Mouse (Mus musculus): Measurements from ENCODE around the gene Cacnb4.
A peak's percentile ranks its signal among the peaks of the same experiment; 100 is the strongest.

Cacnb4 gene

DNA sequence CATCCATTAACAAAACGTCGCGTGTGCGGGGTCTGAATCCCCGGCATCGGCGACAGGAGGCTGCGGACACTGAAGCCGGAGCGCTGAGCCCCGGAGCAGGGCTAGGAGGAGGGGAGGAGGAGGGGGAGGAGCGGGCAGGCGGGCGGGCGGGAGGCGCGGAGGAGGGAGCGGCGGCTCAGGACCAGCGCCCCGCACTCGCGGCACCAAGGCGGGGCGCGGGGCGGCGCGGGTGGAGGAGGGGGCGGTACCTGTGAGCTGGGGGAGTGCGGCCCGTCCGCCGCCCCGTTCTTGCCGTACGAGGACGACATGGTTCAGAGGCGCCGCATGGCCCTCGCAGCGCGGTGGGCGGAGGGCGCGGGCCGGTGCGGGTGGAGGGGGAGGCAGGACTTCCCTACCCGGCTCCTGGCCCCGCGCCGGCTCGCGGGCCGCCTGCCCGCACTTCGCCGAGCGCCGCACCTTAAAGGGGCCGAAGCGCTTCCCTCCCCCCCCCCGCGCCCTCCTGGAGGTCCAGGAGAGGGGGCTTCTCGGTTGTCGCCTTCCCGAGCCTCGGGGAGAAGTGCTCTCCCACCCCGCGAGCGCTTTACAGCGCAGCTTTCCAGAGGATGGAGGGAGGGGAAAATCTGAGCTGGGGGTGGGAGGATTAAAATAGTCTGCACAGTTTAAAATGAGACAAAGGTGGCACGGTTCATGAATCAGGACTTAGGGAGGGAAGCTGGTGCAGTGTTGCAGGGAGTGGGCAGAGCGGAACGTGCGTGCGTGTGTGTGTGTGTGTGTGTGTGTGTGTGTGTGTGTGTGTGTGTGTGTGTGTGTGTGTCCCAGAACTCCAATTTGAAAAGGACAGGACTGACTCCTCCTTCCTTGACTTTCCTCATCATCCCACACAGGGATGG lies at the start of gene Cacnb4:
Gene Cacnb4, minus strand, starts transcription at position 809 of the 890 bp plus-strand sequence.
- DNase-seq (ENCODE audit: low spot score) = peak; percentile 71

- DNase-seq (ENCODE audit: low spot score) = peak; percentile 33
These were observed 43.8 kb upstream of the Cacnb4 start for GRCm38 (mm10) chr2:52720231-52721025.

DNA sequence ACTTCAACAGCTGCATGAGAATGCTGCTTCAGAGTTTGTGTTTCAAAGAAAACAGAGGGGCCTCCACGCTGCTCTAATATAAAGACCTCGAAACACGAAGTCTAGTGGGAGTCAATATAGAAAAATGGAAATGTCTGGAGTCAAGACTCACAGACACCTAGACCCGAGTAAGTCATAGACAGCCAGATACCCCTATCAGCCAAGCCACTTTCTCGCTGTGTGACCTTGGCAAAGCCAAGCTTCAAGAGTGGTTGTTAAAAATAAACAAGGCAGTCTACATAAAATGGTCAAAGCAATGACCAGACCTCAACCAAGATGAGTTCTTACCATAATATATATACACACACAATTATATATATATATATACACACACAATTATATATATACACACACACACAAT lies 40.4 kb upstream of the Cacnb4 start:
- no peak for DNase-seq (ENCODE audit: low spot score)

- DNase-seq (ENCODE audit: low spot score) = no peak
These were observed 38.9 kb upstream of the Cacnb4 start for GRCm38 (mm10) chr2:52715538-52715937.

GRCm38 (mm10) chr2:52714111-52714510 lies 37.5 kb upstream of the Cacnb4 start:
- no peak for DNase-seq (ENCODE audit: low spot score)

- no peak for DNase-seq (ENCODE audit: low spot score)
These were observed 34.2 kb upstream of the Cacnb4 start for GRCm38 (mm10) chr2:52710804-52711203.

DNA sequence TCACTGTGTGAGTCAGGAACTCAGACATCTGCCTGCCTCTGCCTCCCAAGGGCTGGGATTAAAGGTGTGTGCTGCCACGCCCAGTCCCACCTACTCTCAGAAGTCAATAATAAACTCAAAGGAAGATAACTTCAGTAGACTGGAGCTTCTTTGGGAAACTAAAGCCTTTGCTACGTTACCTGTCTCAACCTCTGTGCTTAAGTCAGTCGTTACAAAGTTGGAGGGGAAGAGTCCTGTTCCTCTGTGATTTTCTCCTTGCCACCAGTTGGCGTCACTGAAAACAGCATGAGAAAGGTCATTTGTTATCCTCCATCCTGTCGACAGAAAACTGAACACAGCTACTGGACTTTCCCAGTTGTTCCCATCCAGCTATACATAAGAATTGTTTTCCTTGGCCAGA lies 32.8 kb upstream of the Cacnb4 start:
- no peak for DNase-seq (ENCODE audit: low spot score)

DNA sequence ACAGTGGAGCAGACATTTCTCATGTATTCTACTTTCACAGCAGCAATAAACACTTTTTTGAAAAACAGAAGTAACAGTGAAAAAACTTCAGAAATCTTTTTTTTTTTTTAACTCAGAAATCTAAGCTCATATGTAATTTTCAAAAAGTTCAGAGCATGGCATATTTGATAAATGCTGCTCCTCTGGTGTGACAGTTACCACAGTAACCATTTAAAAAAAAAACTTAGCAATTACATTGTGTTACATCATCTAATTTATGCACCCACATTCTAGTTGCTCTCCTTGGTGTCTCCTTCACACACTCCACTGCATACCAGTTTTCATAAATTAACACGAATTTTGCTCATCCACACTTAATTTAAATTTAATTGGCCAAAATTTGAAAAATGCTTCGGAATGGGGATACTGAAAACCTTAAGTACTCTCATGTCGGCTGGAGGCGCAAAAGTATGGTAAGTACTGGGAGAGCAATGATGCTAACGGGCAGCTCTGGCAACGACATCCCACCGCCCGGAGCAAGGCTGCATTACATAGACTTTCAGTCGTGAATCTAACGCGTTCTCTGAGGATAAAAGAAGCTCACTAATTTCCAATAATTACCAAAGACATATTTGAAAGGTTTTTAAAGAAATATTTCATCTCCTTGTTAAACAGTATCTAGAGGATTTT lies 24.9 kb upstream of the Cacnb4 start:
- no peak for DNase-seq (ENCODE audit: low spot score)

DNA sequence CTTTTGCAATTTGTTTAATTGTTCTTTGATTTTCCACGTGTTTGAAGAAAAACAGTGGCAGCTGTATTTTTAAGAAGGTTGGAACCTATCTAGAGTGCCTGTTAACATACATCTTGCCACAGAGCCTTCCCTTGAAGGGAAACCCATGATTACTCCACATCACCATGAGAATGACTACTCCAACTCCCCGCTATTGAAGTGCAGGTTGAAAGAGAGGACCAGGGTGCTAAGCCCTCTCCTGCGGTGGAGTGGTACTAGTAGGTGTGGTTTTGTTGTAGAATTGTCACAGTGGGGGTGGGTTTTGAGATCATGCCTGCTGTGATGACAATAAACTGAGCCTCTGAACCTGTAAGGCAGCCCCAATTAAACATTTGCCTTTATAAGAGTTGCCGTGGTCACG lies 23.7 kb upstream of the Cacnb4 start:
- no peak for DNase-seq (ENCODE audit: low spot score)

DNA sequence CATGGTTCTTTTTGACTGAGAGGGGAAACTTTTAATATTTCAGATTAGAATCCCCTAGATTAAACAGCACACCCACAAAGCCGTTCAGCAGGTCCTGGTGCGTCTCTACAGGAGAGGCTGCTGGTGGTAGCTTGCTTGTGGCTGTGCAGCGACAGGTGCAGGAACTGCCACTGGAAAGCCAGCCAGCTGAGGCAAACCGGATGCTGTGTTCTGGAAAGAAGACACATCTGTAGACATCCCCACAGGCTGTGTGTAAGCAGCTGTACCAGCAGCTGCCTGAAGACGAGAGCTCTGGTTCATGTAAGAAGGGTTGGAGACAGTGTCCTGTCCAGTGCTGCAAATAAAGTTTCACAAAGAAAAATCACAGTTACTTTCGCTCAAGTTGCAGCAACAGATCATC lies 18.0 kb upstream of the Cacnb4 start:
- DNase-seq (ENCODE audit: low spot score) = no peak

- DNase-seq (ENCODE audit: low spot score) = no peak
These were observed 15.1 kb upstream of the Cacnb4 start for GRCm38 (mm10) chr2:52691745-52692144.

DNA sequence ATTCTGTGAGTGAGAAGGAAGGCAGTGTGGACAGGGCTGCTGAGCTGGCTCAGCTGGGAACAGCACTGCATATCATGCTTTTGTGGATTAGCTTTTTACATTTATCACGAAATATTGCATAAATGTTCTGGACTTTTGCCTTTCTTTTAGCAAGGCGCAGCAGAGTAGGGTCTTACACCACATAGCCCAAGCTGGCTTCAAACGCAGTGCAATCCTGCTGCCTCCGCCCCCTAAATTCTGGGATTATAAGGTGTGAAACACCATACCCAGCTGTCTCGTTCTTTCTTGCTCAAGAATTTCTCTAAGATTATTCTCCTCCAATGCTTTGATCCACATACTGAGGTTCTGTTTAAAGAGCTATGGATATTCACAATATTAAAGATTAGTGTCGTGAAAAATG lies 10.0 kb upstream of the Cacnb4 start:
- no peak for DNase-seq (ENCODE audit: low spot score)

DNA sequence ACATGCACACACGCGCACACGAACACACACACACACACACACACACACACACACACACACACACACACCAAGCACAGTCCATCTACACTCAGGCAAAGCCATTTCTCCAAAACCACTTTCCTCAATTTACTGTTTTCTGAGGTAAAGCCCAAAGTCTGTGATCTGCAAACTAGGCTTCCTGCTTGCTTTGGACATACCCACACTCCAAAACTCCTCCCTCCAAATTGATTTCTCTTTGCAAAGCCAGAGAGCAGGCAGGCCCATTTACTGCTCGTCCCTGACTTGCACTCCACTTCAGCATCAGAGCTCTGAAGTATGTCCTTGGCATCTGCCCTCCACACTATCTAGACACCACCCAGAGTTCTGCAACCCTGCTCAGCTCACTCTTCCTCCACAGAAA lies 958 bp upstream of the Cacnb4 start:
- DNase-seq (ENCODE audit: low spot score) = no peak

GRCm38 (mm10) chr2:52676913-52677303 lies 277 bp upstream of the Cacnb4 start:
- DNase-seq (ENCODE audit: low spot score) = peak; percentile 8

GRCm38 (mm10) chr2:52675278-52675987 lies 1.2 kb downstream of the Cacnb4 start:
- peak; percentile 36 for DNase-seq (ENCODE audit: low spot score)

DNA sequence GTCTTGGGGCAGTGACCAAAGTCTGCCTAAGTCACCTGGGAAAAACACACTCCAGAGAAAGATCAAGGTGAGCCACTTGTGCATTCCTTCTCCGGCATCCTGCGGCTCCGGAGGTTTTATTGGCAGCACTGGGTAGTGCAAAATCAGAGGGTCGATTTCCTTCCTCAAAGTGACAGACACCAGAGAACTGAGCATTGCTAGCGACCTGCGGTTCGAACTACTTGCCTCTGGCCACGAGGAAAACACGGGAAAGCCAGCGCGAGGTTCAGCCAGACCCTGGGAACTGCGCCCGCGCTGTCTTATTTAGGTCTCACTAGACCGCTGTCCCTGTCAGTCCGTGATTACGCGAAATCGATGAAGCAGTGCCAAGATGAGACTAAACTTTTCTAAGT lies 1.7 kb downstream of the Cacnb4 start:
- peak; percentile 52 for DNase-seq (ENCODE audit: low spot score)

GRCm38 (mm10) chr2:52673172-52673571 lies 3.5 kb downstream of the Cacnb4 start:
- DNase-seq (ENCODE audit: low spot score) = no peak

- no peak for DNase-seq (ENCODE audit: low spot score)
These were observed 5.9 kb downstream of the Cacnb4 start for GRCm38 (mm10) chr2:52670733-52671132.

- no peak for DNase-seq (ENCODE audit: low spot score)
These were observed 8.2 kb downstream of the Cacnb4 start for GRCm38 (mm10) chr2:52668480-52668879.

- no peak for DNase-seq (ENCODE audit: low spot score)
These were observed 19.9 kb downstream of the Cacnb4 start for GRCm38 (mm10) chr2:52656722-52657121.

GRCm38 (mm10) chr2:52654541-52654940 lies 22.1 kb downstream of the Cacnb4 start:
- no peak for DNase-seq (ENCODE audit: low spot score)

- DNase-seq (ENCODE audit: low spot score) = no peak
These were observed 25.1 kb downstream of the Cacnb4 start for GRCm38 (mm10) chr2:52651547-52651946.

All from retina, embryonic 14.5 days (tissue).